Mouse (Mus musculus) cortical plate, adult 2 months (tissue): ENCODE data around the gene Eif2d. TPM values are rescaled to one million over a fixed set of nuclear protein-coding genes. Genes with fewer than 3 reads are reported as not detected.
A peak's percentile ranks its signal among the peaks of the same experiment; 100 is the strongest.

ENCODE experiments used
- H3K27ac ChIP-seq: fragments of 200-500 bp; 2 replicates; pipeline ENCODE4 v1.5.1; 2012; ENCODE audit warnings: low read length, control low read depth, inconsistent platforms; ENCODE audit not compliant: insufficient read depth
- H3K4me1 ChIP-seq: fragments of 200-500 bp; 2 replicates; pipeline ENCODE4 v1.6.1; 2011; ENCODE audit warnings: low read length; ENCODE audit not compliant: control insufficient read depth, insufficient read depth
- H3K4me3 ChIP-seq: fragments of 200-500 bp; 2 replicates; pipeline ENCODE4 v1.5.1; 2011; ENCODE audit warnings: mild to moderate bottlenecking, low read length, control low read depth; ENCODE audit not compliant: insufficient read depth
- CTCF ChIP-seq: fragments of 200-500 bp; IDR thresholded peaks from 2 replicates; pipeline ENCODE4 v1.5.1; 2011; ENCODE audit warnings: mild to moderate bottlenecking, control low read depth, low read length; ENCODE audit not compliant: insufficient read depth; ENCODE audit errors: extremely low read depth
- POLR2A ChIP-seq: fragments of 200-500 bp; IDR thresholded peaks from 2 replicates; pipeline ENCODE4 v1.6.1; 2011; ENCODE audit warnings: mild to moderate bottlenecking, low read length, control low read depth; ENCODE audit not compliant: insufficient read depth; ENCODE audit errors: extremely low read depth
- polyA plus RNA-seq: library from polyadenylated mRNA; depleted of rRNA; stranded (reverse); fragments of >200 nt; gene quantifications from 2 replicates; pipeline ENCODE4 v1.2.3, GENCODE M21; 2012

The Eif2d gene
- polyA plus RNA-seq, 1 experiment, result 57.8 TPM

GRCm38 (mm10) chr1:131167612-131168011 lies 14.6 kb downstream of the Eif2d start:
- Histone ChIP-seq H3K4me3 (no peak overlapping the region), H3K27ac (0 out of 2 replicates have a peak overlapping the region, but pooled peaks have one; percentile 57), H3K4me1 (peaks cover 3% of the 10 kb centered on the region)
- TF ChIP-seq CTCF, result no peak

GRCm38 (mm10) chr1:131173001-131173400 lies 20.0 kb downstream of the Eif2d start:
- Histone ChIP-seq H3K27ac (no peak overlapping the region), H3K4me1 (peaks cover 4% of the 10 kb centered on the region; the same call in 1 of the 2 replicates), H3K4me3 (no peak overlapping the region)
- TF ChIP-seq CTCF (no peak), POLR2A (no peak)

DNA sequence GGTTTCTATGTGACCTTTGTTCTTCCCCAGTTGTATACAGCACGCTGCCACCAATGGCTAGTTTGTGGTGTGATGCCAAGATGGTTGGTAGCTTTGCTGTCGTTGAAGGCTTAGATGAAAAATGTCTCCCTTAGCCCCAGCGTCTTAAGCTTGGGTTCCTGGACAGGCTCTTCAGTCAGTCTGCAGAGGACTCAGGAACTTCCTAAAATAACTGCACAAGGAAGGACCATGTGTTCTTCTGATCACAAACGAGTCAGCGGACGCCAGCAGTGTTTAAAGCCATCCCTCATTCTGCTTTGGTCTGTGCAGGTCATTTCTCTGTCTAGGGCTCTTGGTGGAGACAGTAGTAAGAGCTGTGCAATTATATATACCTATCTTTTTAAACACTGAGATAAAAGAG lies 20.8 kb downstream of the Eif2d start:
- Histone ChIP-seq H3K4me3 (no peak overlapping the region), H3K27ac (no peak overlapping the region), H3K4me1 (peaks cover 4% of the 10 kb centered on the region; the same call in 1 of the 2 replicates)
- TF ChIP-seq POLR2A, result no peak

DNA sequence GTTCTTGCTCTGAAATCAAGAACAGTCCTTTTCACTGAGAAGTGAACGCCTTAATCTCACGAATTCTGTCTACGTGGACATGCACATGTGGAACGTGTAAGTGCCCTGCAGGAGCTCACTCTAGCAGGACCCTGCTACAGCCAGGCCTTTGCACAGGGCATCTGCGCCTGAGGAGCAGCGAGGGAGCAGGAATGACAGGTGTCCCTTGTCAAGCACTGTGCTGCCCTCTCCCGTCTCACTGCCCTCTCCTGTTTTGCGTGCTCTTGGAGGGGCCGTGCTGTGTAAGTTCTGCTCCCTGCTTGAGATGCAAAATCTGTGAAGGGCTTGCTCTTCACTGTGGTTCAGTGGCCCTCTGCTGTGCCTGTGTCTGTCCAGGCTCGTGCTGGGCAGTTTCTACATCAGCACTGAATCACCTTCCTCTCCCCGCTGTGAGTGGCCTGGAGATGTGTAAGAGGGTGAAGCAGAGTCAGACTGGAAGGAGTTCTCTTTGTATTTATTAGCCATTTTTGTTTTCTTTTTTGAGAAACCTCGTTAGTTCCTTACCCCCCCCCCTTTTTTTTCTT lies 21.4 kb downstream of the Eif2d start:
- TF ChIP-seq POLR2A (no peak), CTCF (no peak)
- peaks cover 4% of the 10 kb centered on the region; the same call in 1 of the 2 replicates for H3K4me1 ChIP-seq
- H3K27ac ChIP-seq, result no peak overlapping the region
- H3K4me3 ChIP-seq, result no peak overlapping the region

GRCm38 (mm10) chr1:131175189-131175588 lies 22.2 kb downstream of the Eif2d start:
- H3K4me3 ChIP-seq, result no peak overlapping the region
- H3K4me1 ChIP-seq, result peaks cover 4% of the 10 kb centered on the region; the same call in 1 of the 2 replicates
- TF ChIP-seq POLR2A (no peak), CTCF (no peak)
- no peak overlapping the region for H3K27ac ChIP-seq

GRCm38 (mm10) chr1:131175819-131176218 lies 22.8 kb downstream of the Eif2d start:
- Histone ChIP-seq H3K27ac (no peak overlapping the region), H3K4me3 (no peak overlapping the region), H3K4me1 (peaks cover 6% of the 10 kb centered on the region)
- TF ChIP-seq POLR2A, result no peak
- no peak for TF ChIP-seq CTCF

GRCm38 (mm10) chr1:131177249-131177648 lies 24.3 kb downstream of the Eif2d start:
- peaks cover 8% of the 10 kb centered on the region for H3K4me1 ChIP-seq
- TF ChIP-seq POLR2A (no peak), CTCF (no peak)
- H3K4me3 ChIP-seq, result no peak overlapping the region
- no peak overlapping the region for H3K27ac ChIP-seq

DNA sequence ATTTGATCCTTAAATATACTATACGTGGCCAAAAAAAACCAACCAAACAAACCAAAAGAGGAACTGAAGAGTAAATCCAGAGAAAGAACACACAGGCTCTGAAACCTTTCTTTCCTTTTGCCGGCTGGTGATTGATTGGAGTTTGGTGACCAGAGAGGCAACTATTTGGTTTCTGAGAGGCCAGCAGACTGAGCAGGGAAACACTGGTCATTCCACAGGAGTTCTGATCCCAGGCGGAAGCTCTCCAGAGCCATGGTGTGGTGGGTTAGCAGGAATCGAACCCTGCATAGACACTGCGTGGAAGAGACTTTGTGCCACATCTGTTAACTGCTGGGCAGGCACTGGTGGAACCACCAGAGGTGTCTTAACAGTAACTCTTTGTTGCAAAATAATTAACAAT lies 25.1 kb downstream of the Eif2d start:
- H3K4me3 ChIP-seq, result no peak overlapping the region
- H3K4me1 ChIP-seq, result peaks cover 8% of the 10 kb centered on the region
- H3K27ac ChIP-seq, result no peak overlapping the region
- TF ChIP-seq POLR2A, result no peak
- no peak for TF ChIP-seq CTCF

GRCm38 (mm10) chr1:131180386-131180785 lies 27.4 kb downstream of the Eif2d start:
- H3K4me1 ChIP-seq, result peaks cover 13% of the 10 kb centered on the region
- H3K27ac ChIP-seq, result no peak overlapping the region
- TF ChIP-seq CTCF (no peak), POLR2A (no peak)
- no peak overlapping the region for H3K4me3 ChIP-seq

DNA sequence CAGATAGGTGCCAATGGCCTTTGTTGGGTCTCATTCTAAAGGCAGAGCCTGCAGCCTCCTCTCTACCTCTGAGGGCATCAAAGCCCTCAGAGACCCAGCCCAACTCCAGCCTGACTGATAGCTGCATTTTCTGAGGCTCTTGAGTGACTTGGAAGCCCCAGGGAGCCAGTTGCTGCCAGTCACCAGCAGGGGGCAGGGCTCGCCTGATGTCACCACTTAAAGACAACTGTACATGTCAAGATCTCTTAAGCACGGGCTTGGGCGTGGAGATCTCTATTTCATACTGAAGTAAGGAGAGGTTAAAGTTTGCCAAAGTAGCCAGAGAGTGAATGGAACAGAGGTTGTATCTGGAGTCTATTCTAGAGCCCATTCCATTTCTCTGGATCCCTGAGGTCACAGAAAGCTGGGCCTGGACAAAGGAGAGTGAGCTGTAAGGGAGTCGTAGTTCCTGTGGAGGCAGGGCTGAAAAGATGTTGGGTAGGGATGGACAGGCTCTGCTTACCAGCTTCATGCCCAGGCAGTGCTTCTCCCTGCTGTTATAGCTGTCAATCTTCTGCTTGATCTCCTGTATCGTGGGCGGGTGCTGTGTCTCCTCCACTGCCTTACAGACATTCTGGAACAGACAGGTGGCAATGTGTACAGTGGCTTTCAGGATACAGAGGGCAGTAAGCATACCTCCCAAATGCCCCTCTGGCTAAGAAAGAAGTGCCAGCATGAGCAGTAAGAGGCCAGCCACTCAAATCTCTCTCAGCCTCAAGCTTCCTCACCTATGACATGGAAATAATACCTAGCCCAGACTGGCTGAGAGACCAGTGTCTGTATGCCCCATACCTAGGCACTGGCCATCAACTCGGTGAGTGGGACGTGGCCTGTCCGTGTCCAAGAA lies 28.9 kb downstream of the Eif2d start:
- H3K4me3 ChIP-seq, result no peak overlapping the region
- peaks cover 15% of the 10 kb centered on the region for H3K4me1 ChIP-seq
- H3K27ac ChIP-seq, result no peak overlapping the region
- TF ChIP-seq CTCF (peak; percentile 81), POLR2A (no peak)
